Mouse (Mus musculus) urinary bladder, postnatal 25 days (tissue): ENCODE measurements around the gene a.
"Not testable (repeated sequence)": the region's sequence is repeated elsewhere in the genome, so short reads cannot be mapped to it uniquely, and the experiment has no call there.

Source experiments
- DNase-seq: peaks from one replicate; pipeline ENCODE4 v3.0.0; 2022; ENCODE audit warnings: low spot score

The a gene

GRCm38 (mm10) chr2:154922134-154922533 is 130.9 kb downstream of the a start:
- DNase-seq = not testable (repeated sequence)

- no peak for DNase-seq
Measured at GRCm38 (mm10) chr2:154925411-154926031, 134.3 kb downstream of the a start.

GRCm38 (mm10) chr2:154926843-154927242 is 135.6 kb downstream of the a start:
- no peak for DNase-seq

- DNase-seq = no peak
Measured at GRCm38 (mm10) chr2:154928298-154928697, 137.1 kb downstream of the a start.

DNA sequence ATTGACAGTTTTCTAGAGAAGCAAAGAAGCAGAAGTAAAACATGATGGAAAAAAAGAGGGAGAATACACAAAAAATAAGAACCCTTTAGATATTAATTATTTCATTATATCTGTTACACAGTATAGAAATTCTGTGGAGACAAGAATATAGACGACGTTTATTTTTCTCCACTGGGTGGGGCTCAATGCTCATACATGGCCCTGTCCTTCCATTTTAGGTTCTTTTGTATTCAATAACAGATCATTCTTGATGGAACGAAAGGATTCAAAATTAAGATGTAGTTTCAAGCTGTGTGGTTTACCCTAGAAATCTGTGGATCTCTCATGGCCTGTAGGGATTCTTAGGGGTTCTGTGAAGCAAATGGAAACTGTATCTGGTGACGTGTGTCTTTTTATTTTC is 142.7 kb downstream of the a start:
- no peak for DNase-seq

- no peak for DNase-seq
Measured at GRCm38 (mm10) chr2:154936106-154936505, 144.9 kb downstream of the a start.

- DNase-seq = no peak
Measured at GRCm38 (mm10) chr2:154936536-154937155, 145.4 kb downstream of the a start.

DNA sequence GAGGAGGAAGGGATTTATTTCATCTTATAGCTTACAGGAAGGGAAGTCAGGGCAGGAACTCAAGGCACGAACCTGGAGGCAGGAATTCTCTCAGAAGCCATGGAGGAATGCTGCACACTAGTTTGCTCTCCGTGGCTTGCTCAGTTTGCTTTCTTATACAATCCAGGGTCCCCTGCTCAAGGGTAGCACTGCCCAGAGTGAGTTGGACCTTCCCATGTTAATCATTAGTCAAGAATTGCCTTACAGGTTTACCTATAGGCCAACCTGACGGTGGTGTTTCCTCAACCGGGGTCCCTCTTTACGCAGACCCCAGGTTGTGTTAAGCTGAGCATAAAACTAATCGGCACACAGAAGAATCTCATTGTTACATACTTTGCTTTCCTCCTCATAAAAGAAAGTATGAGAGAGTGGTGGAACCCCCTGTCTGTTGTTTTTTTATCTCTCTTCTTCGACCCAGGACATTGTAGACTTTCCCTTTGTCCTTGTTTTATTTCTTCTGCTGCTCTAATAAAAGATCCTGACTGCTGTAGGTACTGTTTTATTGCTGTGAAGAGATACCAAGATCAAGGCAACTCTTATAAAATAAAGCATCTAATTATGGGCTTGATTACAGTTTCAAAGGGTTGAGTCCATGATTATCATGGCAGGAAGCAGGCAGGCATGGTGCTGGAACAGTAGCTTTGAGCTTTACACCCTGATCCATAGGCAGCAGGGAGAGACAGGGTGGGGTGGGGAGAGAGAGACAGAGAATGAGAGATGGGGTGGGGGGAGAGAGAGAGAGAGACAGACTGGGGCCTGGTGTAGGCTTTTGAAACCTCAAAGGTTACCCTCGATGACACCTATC is 146.6 kb downstream of the a start:
- DNase-seq = no peak

DNA sequence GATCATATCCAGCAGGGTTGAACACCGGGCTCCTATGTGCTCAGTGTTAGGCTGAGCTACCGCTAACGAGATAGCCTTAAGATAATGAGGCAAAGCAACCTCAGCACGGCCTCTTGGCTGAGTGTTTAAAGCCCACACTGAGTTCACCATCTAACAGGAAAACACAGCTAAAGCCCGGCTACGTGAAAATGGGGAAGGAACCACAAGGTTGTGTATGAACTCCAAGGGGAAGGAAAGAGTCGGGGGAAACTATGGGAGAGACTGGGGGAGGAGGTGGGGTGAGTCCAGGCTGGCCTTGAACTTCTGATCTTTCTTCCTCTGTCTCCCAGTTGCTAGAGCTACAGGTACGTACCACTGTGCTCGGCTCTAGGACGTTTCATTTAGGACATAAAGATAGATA is 150.8 kb downstream of the a start:
- no peak for DNase-seq

DNA sequence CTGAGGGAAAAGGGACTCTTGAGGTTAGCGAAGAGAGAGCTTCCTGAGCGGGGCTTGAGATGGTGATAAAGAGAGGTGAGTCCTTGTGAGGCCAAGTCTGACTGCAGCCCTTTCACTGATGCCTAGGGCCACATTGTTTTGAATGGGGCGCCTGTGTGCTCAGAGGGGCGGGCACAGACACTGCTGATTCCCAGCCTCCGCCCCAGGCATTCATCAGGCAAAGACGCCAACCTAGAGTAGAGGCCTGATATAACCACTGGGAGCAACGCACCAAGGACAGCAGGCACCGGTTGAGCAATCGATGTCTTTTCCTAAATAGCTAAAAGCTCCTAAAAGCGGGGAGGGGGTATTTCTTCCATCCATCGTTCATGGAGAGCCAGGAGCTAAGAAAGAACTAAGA is 151.3 kb downstream of the a start:
- no peak for DNase-seq

GRCm38 (mm10) chr2:154943101-154943500 is 151.9 kb downstream of the a start:
- DNase-seq = peak; percentile 84

GRCm38 (mm10) chr2:154946921-154947320 is 155.7 kb downstream of the a start:
- DNase-seq = no peak

DNA sequence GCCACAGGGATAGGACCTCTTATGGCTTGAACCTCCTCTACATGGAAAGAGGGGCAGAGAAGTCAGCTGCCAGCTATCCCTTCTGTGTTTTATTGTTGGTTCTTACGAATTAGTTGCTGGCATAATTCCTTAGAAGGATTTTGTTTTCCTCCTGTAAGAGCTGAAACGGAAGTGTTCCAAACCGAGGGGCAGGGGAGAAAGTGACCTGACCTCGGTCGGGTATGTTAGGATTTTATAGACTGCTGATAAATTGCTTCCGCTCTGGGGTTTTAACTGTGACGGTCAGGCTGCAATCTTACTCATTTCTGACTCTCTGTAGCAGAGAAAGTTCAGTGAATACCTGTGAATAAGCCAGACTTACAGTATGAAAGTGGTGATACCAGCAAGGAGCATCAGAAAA is 158.2 kb downstream of the a start:
- no peak for DNase-seq

DNA sequence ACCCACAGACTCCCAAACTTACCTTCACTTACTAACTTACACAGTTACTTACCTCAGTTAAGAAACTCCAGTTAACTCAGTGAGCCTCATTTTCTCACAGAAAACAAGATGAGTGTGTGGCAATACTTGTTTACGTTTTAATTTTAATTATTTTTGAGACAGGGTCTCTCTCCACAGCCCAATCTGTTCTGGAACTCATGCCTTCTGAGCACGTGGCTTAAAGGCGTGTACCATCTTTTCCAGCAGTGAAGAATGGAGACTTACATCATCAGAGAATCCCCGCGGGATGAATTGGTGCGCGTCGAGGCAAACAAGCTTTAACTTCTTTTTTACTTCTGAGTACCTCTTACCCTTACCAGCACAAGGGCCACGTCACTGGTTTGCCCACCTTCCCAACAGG is 158.7 kb downstream of the a start:
- DNase-seq = no peak

DNA sequence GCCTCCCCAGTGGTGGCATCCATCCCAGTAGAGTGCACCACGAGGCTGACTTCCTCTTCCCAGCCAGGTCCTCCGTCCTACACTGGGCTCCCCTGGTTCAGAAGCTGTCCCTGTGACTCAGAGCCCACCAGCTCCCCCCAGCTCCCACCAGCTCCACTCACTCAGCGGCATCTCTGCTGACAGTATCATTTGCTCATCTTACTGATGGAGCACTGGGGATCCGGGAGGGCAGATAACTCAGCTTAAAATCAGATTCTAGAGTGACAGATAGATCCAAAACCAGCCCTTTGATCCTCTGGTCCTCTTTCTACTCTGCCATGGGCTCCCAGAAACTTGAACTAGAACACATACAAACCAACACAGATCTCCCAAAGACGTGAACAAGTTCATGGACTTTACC is 159.4 kb downstream of the a start:
- no peak for DNase-seq

DNA sequence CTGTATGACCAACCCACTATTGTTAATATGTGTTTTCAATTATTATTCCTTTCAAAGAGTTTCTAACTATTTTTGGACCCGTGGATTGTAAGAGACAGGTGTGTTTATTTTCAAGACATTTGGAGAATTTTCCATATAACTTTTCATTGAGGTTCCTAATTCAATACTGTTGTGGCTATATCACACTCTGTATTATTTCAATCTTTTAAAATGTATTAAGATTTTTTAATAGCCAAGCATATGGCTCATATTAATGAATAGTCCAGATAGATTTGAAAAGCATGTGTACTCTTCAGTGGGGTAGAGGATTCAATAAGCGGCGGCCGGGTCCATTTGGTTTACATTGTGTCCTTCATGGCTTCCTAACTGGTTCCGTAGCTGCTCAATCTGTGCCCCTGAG is 168.3 kb downstream of the a start:
- no peak for DNase-seq

- DNase-seq = no peak
Measured at GRCm38 (mm10) chr2:154959909-154960308, 168.7 kb downstream of the a start.

DNA sequence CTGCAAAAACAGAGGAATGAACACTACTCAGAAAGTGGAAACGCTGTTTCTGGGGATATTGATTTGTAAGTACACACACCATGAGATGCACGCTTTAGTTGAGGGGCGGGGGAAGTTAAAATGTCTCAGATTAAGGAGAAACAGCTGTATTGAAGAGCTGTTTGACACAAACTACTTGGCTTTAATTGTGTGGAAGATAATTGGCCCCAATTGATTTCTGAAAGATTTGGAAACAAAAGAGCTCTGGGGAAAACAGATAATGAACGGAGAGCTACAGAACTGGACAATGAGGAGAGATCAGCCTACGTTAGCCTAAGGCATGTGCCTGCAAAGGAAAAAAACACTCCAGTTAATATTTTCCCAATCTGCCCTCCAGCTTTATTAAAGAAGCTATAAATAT is 172.0 kb downstream of the a start:
- no peak for DNase-seq

GRCm38 (mm10) chr2:154969740-154970397 is 178.7 kb downstream of the a start:
- DNase-seq = not testable (repeated sequence)

- no peak for DNase-seq
Measured at GRCm38 (mm10) chr2:154971919-154972692, 180.9 kb downstream of the a start.

DNA sequence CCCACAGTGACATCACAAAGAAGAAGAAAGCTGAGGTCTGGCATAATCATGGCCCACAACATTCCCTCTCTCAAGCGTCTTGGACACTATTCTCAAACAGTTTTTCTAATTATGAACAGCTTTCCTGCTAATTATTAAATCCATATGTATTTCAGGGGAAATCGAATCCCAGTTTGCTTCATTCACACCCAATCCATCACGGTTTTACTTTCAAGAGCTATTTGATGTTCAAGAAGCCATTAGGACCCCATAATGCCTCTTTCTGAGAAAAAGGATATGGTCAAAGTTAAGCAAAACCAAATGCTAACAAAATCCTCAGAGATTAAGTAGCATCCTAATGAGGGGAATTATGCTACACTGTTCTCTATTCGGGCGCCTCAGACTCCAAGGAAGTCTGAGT is 181.8 kb downstream of the a start:
- DNase-seq = no peak

DNA sequence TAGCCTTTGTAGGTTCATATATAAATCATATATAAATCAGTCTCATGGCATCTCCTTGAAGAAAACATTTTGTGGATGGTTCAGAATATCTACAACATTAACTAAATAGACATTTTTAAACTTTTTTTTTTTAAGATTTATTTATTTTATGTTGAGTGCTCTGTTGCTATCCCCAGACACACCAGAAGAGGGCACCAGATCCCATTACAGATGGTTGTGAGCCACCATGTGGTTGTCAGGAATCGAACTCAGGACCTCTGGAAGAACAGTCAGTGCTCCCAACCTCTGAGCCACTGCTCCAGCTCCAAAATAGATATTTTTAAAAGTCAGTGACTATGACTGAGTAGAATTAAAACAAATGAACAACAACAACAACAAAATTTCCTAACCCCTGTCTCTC is 195.4 kb downstream of the a start:
- no peak for DNase-seq
